Mouse (Mus musculus) v-Abl transformed pro-B cells (cell line): Measurements from ENCODE around the gene Atl3.

Experiments
- in situ Hi-C, 2 experiments: fragments of 400-800 bp; cut with MboI; formaldehyde crosslinking; loops; one replicate each; pipeline ENCODE4 v1.15.1; 2025; ENCODE audit not compliant: unreplicated experiment in 2 of 2

The Atl3 gene

DNA sequence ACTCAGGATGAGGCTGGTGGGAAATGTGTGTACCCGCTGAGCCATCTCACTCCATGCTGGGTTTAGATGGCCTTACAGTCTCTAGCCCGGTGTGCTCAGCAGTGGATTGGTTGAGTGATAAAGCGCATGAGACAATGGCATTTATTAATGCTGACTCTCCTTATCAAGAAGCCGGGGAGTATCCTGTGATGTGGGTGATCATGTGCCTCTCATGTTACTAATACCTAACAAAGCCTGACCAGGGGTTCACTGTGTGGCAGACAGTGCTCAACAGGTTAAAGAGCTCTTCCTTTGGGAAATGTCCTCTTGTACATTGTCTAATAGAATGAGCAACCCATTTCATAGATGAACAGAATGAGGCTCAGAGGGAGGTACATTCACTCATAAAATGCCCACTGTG, 61.0 kb downstream of the Atl3 start:
- in situ Hi-C loops = no loop called here

DNA sequence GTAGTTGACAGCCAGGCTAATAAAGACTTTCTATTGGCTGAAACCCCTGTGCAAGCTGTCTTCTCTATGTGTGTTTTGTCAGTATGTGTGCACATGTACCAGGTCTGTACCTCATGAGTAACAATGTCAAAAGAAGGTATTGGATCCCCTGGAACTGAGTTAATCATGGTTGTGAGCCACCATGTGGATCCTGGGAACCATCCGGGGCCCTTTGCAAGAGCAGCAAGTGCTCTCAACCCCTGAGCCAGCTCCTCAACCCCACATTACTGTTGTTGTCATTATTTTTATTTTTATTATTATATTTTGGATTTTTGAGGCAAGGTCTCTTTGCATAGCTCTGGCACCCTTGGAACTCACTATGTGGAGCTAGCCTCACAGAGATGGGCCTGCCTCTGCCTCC, 62.8 kb downstream of the Atl3 start:
- in situ Hi-C loops = no loop called here

DNA sequence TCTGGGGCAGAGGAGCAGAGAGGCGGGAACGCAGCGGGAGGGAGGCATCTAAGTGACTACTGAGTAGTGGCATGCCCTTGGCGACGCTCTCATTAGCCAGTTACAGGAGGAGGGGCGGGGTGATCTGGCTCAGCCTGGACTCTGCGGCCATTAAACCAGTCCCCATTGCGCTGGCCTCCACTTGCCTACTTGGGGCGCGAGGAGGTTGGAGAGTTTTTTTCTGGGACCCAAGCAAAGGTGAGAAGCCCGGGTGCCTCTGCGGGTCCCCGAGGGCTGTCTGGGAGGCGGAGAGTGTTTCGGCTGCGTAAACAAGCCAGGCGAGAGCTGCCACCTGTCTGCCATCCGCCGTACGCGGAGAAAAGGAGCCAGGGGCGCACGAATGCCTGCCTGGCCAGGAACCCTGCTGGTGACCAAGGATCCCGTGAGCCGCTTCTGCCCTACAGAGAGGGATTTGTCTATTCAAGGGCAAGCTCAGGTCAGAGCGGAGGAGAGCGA, 63.5 kb downstream of the Atl3 start, which contains the start of gene Pla2g16:
Gene Pla2g16 (plus strand): TSS at position 132 of the 495 bp plus-strand sequence.
- in situ Hi-C loops = no loop called here

DNA sequence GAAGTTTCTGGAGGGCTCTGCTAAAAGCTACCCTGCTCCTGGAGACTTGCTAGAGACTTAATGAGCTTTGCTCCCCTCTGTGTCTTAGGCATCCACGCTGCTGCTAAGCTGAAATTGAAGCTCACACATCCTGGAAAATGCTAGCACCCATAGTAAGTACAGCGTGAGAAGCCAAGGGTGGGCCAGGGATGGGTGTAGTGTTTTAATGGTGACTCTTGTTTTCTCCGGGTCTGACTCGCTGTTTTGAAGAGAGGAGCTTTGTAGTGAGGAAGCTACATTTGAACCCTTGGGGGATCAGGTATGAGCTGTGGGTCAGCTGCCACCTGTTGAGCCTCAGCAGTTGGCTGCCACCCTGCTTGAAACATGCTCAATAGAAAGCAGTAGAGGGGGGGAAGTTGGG, 64.0 kb downstream of the Atl3 start:
- in situ Hi-C loops = no loop called here

DNA sequence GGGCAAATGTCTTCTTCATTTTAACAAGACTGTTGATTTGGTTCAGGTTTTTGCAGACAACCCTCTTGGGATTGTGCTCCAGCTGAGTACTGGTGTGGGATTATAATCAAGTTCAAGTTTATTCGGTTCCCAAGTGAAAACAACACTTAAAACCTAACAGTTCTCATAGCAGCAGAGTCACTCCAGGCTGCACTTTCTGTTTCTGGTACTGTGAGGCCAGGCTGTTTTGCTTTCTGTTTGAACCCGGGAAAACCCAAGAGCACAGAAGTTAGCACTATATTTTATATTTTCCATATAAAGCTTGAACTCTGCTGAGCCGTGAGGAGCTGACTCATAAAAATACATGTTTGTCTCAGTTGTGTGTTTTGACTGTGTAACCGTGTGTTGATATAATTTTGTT, 64.8 kb downstream of the Atl3 start:
- in situ Hi-C loops = no loop called here

DNA sequence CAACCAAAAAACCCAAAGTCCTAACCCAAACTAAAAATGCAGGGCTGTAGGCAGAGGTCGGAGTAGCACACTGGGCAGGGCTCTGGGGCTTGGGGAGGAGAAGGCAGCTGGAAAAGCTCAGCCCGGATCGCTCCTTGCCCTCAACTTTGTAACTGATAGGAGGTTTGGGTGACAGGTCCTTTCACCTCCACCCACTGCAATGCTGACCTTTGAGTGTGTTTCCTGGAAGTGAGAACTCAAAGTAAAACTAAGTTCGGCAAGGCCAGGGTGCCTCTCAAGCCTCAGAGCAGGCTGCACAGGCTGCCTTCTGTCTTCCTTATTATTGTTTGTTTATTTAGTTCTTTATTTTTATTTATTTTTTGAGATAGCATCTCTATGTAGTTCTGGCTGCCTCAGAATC, 66.1 kb downstream of the Atl3 start:
- in situ Hi-C loops = no loop called here

DNA sequence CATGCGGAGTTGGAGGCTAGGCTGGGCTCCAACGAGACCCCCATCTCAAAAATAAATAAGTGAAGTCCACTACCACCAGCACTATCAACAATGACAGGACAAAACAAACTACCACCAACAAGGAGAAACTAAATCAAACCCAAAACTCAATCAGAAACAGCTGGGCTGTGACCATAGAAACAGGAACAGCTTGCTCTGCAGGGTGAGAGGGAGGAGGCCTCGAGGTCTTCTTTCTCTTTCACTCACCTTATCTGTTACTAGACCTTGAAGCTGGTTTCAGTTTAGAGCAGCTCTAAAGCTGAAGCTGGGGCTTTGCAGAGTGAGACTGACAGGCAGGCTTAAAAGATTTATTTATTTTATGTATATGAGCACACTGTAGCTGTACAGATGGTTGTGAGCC, 67.6 kb downstream of the Atl3 start:
- in situ Hi-C loops = no loop called here

DNA sequence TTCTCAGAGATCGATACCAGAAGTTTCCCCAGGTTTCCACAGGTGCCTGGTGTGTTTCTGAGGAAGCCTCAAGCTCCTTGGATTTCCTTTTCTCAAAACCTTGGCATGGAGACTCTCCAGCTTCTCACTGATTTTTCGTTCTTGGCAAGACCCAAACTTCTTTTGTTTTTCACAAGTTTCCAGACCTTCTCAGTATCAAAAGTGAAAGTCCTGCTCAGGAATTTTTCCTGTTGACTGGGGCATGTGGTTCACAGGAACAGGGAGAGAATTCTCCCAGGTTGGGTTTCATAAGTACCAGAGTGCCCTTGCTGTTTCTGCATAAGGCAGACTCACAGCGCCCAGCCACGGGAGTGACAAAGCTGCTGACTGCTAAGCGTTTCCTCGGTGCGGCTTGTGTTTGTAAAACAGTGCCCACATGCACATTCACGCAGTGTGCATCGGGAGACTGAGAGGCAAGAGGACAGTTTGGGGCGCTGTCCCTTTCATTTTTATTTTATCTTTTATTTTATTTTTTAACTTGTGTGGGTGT, 68.8 kb downstream of the Atl3 start:
- in situ Hi-C loops = no loop called here

DNA sequence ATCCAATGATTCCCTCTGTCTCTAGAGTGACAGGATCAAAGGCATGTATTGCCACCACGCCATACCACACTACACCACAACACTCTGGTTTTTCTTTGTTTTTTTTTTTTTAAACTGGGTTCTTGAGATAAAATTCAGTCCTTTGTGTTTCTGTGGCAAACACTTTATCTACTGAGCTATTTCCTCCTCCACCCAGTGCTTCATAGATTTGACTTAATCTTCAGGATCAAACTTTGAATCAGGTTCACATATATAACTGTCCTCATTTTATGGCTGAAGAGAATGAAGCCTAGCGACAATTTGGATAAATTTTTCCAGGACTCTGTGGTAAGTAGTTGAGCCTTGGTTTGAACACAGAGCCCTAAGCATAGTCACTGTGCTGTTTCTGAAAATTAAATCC, 69.8 kb downstream of the Atl3 start:
- in situ Hi-C loops = no loop called here

DNA sequence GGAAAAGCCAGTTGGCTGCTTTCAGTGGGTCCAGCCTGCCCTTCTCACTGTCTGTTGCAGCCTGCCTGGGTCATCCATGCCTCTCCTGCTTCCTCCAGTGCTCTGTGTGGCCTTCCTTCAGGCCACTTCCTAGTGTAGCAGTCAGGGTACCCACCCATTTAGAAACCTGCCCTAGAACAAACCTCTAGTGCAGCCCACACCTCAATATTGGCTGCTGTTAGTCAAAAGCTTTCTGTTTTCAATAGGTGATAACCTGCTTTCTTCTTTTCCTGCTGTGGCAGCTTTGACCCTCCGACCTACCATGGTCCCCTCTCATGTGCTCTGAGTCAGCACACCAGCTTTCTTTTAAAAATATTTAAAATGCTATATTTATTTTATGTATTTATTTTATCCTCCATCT, 70.6 kb downstream of the Atl3 start:
- in situ Hi-C loops = no loop called here

DNA sequence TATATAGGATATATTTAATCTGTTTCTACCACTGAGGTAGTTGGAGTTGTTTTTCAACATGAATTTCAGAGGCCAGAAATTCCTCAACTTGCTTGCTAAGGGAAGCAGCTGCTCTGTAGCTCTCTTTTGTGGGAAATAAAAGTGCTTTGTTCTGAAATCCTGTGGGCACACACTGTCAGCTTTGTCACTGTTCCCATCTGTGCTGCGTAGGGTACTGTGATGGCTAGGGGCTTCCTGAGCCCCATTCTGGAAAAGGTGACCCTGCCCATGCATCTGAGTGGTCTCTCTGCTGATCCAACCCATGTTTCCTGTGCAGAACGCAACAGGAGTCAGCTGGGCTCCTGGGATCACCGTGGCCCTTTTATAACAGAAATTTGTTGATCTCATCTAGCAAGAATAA, 73.0 kb downstream of the Atl3 start:
- in situ Hi-C loops = no loop called here

DNA sequence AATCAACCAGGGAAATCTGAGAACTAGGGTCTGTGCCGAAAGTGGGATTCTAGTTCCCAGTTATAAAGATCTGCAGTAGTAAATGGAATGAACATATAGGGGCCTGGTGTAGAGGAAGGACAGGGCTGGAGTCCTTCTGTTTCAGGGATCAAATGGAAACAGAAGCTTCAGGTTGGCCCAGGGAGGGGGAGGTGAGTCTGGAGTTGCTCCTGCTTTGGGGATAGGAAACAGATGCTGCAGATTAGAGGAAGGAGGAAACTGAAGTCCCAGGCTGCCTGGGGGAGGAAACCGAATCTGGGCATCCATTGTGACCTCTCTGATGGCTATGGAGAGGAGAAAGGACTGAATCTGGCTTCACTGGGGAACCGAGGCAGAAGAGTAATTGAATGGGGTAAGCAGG, 74.5 kb downstream of the Atl3 start:
- in situ Hi-C loops = no loop called here

DNA sequence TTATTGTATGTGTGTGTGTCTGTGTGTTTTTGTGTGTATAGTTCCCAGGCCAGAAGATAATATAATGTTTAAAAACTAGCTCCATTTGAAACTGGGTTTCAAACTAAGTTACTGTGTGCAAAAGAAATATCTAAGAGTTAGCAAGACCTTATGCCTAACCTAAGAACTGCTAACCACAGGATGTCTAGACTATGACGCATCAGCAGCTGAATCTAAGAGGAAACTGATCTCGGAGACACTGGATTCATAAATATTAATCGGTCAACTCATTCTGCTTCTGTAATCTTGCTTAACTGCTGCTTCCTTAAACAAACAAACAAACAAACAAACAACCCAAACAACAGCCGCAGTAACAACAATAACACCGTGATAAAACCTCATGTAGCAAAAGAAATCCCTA, 75.8 kb downstream of the Atl3 start:
- in situ Hi-C loops = no loop called here

DNA sequence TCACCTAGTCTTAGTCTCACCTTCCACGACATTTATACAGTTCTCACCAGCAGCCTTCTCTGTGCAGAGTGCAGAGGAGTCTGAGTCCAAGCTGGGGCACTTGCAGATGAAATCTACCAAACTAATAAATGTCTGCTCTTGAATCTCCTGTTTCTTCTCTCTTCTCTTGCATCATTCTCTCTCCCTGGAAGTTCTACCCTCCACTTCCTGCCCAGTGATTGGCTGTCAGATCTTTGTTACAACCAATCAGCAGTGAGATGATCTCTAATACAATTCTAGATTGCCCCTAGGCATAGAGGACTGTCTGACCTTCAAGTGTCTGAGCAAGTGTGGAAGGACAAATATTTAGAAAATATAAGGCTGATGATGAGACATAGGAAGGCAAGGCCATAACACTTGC, 82.3 kb downstream of the Atl3 start:
- in situ Hi-C loops = no loop called here

DNA sequence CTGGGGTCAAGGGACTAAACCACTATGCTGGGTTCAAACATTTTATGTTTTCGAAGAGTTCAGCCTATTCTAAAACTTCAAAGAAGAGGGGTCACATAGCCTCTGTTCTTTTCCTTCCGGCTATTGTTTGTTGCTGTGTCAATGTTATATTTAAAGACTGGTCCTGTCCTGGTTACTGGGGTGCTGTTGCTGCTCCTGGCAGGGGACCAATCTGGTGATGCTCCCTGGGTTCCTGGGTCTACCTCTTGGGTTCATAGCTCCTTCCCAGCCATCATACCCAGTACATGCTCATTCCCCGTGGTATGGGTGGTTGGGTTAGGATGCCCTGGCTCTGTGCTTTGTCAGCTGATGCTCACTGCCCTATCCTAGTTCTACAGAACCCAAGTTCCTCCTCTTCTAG, 83.9 kb downstream of the Atl3 start:
- in situ Hi-C loops = no loop called here

DNA sequence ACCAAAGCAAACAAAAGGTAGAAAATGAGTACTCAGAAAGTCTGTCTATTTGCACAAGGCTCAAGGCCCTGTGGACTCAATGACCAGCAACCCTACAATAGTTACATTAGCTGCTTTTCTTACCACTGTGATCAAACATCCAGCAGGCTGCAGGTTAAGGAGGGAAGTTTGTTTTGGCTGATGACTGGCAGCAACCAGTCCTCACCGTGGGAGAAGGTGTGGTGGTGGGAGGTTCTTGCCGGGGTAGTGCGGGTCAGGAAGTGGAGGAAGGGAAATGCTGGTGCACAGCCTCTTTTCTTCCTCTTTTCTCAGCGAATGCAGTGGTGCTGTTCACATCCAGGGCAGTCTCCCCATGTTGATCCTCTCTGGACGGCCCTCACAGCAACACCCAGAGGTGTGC, 87.2 kb downstream of the Atl3 start:
- in situ Hi-C loops = no loop called here

DNA sequence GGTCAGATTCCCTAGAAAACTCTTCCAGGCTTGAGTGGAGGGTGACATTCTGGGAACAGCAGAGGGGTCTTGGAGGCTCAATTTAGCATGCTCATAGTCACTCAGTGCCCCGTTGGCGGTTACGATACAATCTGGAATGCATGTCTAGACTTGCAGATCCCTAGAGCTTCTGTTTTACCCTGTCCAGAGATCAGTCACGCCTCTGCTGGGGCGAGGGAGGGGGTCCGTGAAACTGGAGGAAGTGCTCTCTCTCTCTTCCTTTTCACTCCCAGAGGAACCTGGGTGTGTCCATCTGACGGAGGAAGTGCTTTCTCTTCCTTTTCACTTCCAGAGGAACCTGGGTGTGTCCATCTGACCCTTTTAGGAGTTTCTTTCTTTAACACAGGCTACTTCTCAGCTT, 89.3 kb downstream of the Atl3 start:
- in situ Hi-C loops = no loop called here

DNA sequence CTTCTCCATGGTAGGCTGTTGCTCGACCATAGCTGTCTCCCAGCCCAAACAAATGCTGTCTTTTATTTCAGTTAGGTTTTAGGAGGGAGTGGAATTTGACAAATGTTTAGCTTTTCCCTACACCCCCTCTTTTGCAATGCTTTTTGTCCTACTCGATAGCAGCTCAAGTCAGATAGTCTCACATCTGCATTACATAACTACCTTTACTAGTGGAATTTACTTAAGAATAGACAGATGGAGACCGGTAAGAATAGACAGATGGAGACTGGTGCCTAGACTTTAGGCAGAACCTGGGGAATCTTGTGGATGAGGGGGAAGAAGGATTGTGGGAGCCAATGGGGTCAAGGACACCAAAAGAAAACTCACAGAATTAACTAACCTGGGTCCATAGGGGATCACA, 89.8 kb downstream of the Atl3 start:
- in situ Hi-C loops = no loop called here

DNA sequence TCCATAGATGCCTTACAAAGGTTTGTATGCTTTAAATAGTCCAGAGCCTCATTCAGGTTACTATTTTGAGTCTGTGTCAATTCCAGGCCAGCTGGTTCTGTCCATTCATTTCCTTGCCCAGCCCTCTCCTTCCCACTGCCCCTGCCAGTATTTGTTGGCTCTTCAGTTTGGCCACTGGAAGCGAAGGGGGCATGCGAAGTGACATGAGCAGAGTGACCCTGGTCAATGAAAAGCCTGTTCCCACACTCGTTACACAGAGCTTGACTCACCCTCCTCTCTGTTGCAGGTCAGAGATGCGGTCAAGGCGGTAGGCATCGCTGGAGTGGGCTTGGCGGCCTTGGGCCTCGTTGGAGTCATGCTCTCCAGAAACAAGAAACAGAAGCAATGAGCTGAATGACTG, 91.4 kb downstream of the Atl3 start:
- in situ Hi-C loops = no loop called here

DNA sequence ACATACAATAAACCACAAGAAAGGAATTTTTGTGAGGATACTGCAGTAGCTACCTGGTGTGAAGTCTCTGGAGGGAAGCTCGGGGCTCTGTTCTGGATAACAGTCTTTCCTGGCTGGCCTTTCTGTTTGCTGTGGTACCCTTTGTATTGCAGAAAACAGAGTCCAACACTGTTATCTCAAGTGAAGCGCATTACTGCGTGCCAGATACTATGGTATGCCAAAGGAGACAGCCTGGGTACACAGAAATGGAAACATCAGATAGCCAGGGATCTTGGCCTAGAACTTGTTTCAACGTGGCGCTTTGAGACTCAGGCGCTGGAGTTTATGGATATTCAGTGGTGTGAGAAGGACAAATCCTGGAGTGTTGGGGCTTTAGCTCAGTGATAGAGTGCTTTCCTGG, 91.9 kb downstream of the Atl3 start:
- in situ Hi-C loops = no loop called here
